11 mouse cellular contexts compared by ENCODE assay signal in the genomic region with DNA sequence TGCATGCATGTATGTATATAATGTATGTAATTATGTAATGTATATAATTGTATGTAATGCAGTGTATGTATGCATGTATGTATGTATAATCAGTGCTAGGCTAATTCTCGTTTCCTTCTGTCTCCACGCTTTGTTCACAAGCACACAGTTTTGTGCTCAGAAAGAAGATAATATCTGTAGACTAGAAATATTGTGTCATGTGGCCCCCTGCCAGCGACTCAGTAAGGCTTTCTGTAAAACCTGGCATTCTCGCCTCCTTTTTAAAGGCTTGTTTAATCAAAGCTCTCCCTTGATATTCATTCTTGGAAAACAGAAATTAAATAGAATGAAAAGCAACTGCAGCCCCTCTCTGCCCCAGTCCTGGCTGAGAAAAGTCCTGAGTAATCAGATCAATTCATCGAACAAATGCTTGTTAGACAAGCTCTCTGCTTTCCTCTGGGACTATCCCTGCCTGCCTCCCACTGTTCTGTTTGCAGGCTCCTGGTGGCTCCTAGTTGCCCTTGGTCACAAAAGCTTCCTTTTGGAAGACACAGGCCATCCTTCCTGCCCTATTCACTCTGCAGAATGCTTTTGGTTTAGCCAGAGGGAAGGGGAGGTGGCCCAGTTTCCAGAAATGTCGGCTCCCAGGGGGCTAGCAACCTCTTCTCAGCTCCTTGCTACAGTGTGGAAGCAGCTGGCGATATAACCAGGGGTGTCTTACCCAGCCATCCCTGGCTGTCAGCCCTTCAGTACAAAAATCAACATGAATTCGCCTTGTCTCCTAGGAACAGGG. TPM values are rescaled to one million over a fixed set of nuclear protein-coding genes. Genes with fewer than 3 reads are reported as not detected.
A peak's percentile ranks its signal among the peaks of the same experiment; 100 is the strongest.
DNase-seq lines count a peak whose midpoint lies in the region; ATAC-seq and TF ChIP-seq lines count a peak whose summit lies in the region.
"Had no signal": no experiment of that assay in that cellular context is flagged by ENCODE, and none has a peak within 500 bp of the region (broad histone marks: within the 10 kb centered on the region; RNA-seq: fewer than 3 reads in every experiment).

No protein-coding gene starts in this region.

- peaks cover 7% of the 10 kb centered on the region for H3K4me1 ChIP-seq in forebrain, postnatal 0 days (ENCODE audit: insufficient read depth)
- peaks cover 12% of the 10 kb centered on the region for H3K4me1 ChIP-seq in midbrain, embryonic 14.5 days (ENCODE audit: control insufficient read depth, insufficient read depth, low read length)
- H3K4me1 ChIP-seq in liver, embryonic 12.5 days, result no peaks in the 10 kb centered on the region
- H3K4me1 ChIP-seq: liver, embryonic 13.5 days had no signal

- H3K27ac ChIP-seq in forebrain, postnatal 0 days (ENCODE audit: low read depth, low read length), result no peak overlapping the region
- H3K27ac ChIP-seq in midbrain, embryonic 14.5 days (replicated peaks; ENCODE audit: low read depth, low read length), result peak overlapping the region; percentile 77
- H3K27ac ChIP-seq in liver, embryonic 12.5 days, result no peak overlapping the region
- H3K27ac ChIP-seq: liver, embryonic 13.5 days had no signal

- H3K4me3 ChIP-seq in forebrain, postnatal 0 days (ENCODE audit: low read depth, low read length), result no peak overlapping the region
- H3K4me3 ChIP-seq in midbrain, embryonic 14.5 days (replicated peaks; ENCODE audit: low read depth, low read length), result no peak overlapping the region
- H3K4me3 ChIP-seq in liver, embryonic 12.5 days, result no peak overlapping the region
- H3K4me3 ChIP-seq: liver, embryonic 13.5 days had no signal

- ATAC-seq in forebrain, postnatal 0 days, result peak; percentile 71
- peak; percentile 25; the same call in 1 of the 2 replicates for ATAC-seq in midbrain, embryonic 14.5 days (ENCODE audit: low FRiP score, low TSS enrichment)
- ATAC-seq in liver, embryonic 12.5 days, result no peak

- H3K27me3 ChIP-seq in forebrain, postnatal 0 days (ENCODE audit: insufficient read depth, low read length), result no peaks in the 10 kb centered on the region
- no peaks in the 10 kb centered on the region for H3K27me3 ChIP-seq in midbrain, embryonic 14.5 days (ENCODE audit: control insufficient read depth, insufficient read depth, low read length)
- no peaks in the 10 kb centered on the region for H3K27me3 ChIP-seq in liver, embryonic 12.5 days (replicated peaks)
- H3K27me3 ChIP-seq: liver, embryonic 13.5 days had no signal

- peak; percentile 89 for DNase-seq in heart, adult 11 months
- DNase-seq in heart, postnatal 36 days, result no peak
- peak; percentile 62 for DNase-seq in adipocyte (ENCODE audit: low spot score)
- peak; percentile 79 for DNase-seq in forebrain, postnatal 0 days
- DNase-seq in midbrain, embryonic 14.5 days, result peak; percentile 61
- DNase-seq in thymus, postnatal 10 days (ENCODE audit: low spot score in 2 of 2), result no peak
- DNase-seq in lung, adult 18-20 months, result no peak
- DNase-seq: liver, embryonic 13.5 days had no signal

- intact Hi-C loops in heart, postnatal 36 days (cut with DNase I), result no loop called here

- 12% methylated on average over 8 of the region's 8 CpGs for WGBS in forebrain, postnatal 0 days
- 31% methylated on average over 8 of the region's 8 CpGs for WGBS in midbrain, embryonic 14.5 days
- 58% methylated on average over 8 of the region's 8 CpGs for WGBS in liver, embryonic 12.5 days (ENCODE audit: insufficient replicate concordance)

- H3K9me3 ChIP-seq in forebrain, postnatal 0 days (ENCODE audit: low read length), result no peaks in the 10 kb centered on the region
- no peaks in the 10 kb centered on the region for H3K9me3 ChIP-seq in midbrain, embryonic 14.5 days (ENCODE audit: control insufficient read depth, low read length)
- H3K9me3 ChIP-seq in liver, embryonic 12.5 days (replicated peaks), result no peaks in the 10 kb centered on the region
- H3K9me3 ChIP-seq: G1E; liver, embryonic 13.5 days had no signal

- no peaks in the 10 kb centered on the region for H3K36me3 ChIP-seq in forebrain, postnatal 0 days (ENCODE audit: insufficient read depth)
- no peaks in the 10 kb centered on the region for H3K36me3 ChIP-seq in midbrain, embryonic 14.5 days (ENCODE audit: control insufficient read depth, insufficient read depth, low read length)
- H3K36me3 ChIP-seq in liver, embryonic 12.5 days, result no peaks in the 10 kb centered on the region
- H3K36me3 ChIP-seq: G1E; liver, embryonic 13.5 days had no signal

- TF ChIP-seq CTCF in forebrain, postnatal 0 days (IDR thresholded peaks at IDR 0.05; ENCODE audit: low read depth), result no peak

- H3K4me2 ChIP-seq in forebrain, postnatal 0 days (ENCODE audit: low read depth), result no peak overlapping the region
- no peak overlapping the region for H3K4me2 ChIP-seq in midbrain, embryonic 14.5 days (ENCODE audit: low read length)
- no peak overlapping the region for H3K4me2 ChIP-seq in liver, embryonic 12.5 days
- H3K4me2 ChIP-seq: liver, embryonic 13.5 days had no signal

- no peak overlapping the region for H3K9ac ChIP-seq in forebrain, postnatal 0 days
- 0 out of 2 replicates have a peak overlapping the region, but pooled peaks have one; percentile 14 for H3K9ac ChIP-seq in midbrain, embryonic 14.5 days (replicated peaks; ENCODE audit: low read length)
- no peak overlapping the region for H3K9ac ChIP-seq in liver, embryonic 12.5 days
- H3K9ac ChIP-seq: liver, embryonic 13.5 days had no signal

RNA-seq across cellular contexts. Expression of gene Cdhr3, which starts 20.6 kb away (rescaled TPM):
- total RNA-seq in heart, postnatal 36 days (2021), result under 1 TPM in 1 of 2 experiments, not detected in 1; 0.39 TPM
- total RNA-seq in forebrain, postnatal 0 days (2014; rRNA removed), result 0.54 and 0.81 TPM in 2 replicates
- 0.62 and 0.85 TPM in 2 replicates for polyA plus RNA-seq in forebrain, postnatal 0 days (2015; fragmentation: Nextera tagmentation; extraction: Ambion mirVana)
- 0.08 and 0.28 TPM in 2 replicates for polyA plus RNA-seq in midbrain, embryonic 14.5 days (2014; fragmentation: Nextera tagmentation; extraction: Ambion mirVana)
- polyA plus RNA-seq in liver, embryonic 12.5 days (2016; fragmentation: Nextera tagmentation; extraction: Ambion mirVana), result not detected in 2 replicates
- total RNA-seq: hematopoietic stem cell, adult 5-6 weeks had no signal
- polyA plus RNA-seq: G1E; liver, embryonic 13.5 days had no signal

Comparison
In these comparisons a context has a peak if more than half of its experiments do, and no peak if none do; other contexts are left out.
1. DNase-seq: peak in heart, adult 11 months (single experiment), adipocyte (single experiment), forebrain, postnatal 0 days (single experiment) and midbrain, embryonic 14.5 days (single experiment); none in heart, postnatal 36 days (0 of 2), thymus, postnatal 10 days (0 of 2) and lung, adult 18-20 months (0 of 2).